ENCODE assay signal across 26 mouse cellular contexts in genomic region chr9:49987481-49987880, GRCm38 (mm10).
DNase-seq lines count a peak whose midpoint lies in the region; ATAC-seq and TF ChIP-seq lines count a peak whose summit lies in the region.
"Had no signal": no experiment of that assay in that cellular context is flagged by ENCODE, and none has a peak within 500 bp of the region (broad histone marks: within the 10 kb centered on the region; RNA-seq: fewer than 3 reads in every experiment).

No protein-coding gene starts in this region.

- no peak for DNase-seq in heart, adult 8-10 months (ENCODE audit: low spot score)
- peak; percentile 77 for DNase-seq in kidney, adult 2 months
- DNase-seq in kidney, postnatal 10 days = peak; percentile 29
- no peak for DNase-seq in cerebellum, postnatal 14 days
- DNase-seq: adrenal gland, adult 8-10 months; cerebellum, adult 18-20 months; cerebellum, postnatal 25 days; gastrocnemius, adult 2 months; liver; lung, postnatal 36 days; thymus, adult 2 months; thymus, postnatal 4 days had no signal

- no peak for ATAC-seq in heart, embryonic 12.5 days (ENCODE audit: insufficient number of reproducible peaks, low FRiP score)
- ATAC-seq in heart, embryonic 15.5 days (replicated peaks; ENCODE audit: insufficient number of reproducible peaks, insufficient read depth, low FRiP score, low read depth) = no peak
- ATAC-seq in forebrain, embryonic 13.5 days = no peak
- ATAC-seq in monocyte, adult 5-6 weeks (replicated peaks; ENCODE audit: insufficient number of reproducible peaks, low FRiP score, low TSS enrichment, poor library complexity, severe bottlenecking) = no peak
- ATAC-seq: inflammation-experienced regulatory T-cells, adult 6 months; Patski had no signal

- peak overlapping the region; percentile 69 for H3K27ac ChIP-seq in heart, embryonic 12.5 days (ENCODE audit: poor library complexity, severe bottlenecking)
- peak overlapping the region; percentile 71 for H3K27ac ChIP-seq in heart, embryonic 15.5 days
- no peak overlapping the region for H3K27ac ChIP-seq in kidney, adult 2 months (ENCODE audit: insufficient read depth, low read depth, low read length)
- no peak overlapping the region for H3K27ac ChIP-seq in forebrain, embryonic 13.5 days
- H3K27ac ChIP-seq: embryonic facial prominence, embryonic 12.5 days; gastrocnemius, adult 2 months; hindbrain, embryonic 12.5 days; limb, embryonic 10.5 days; liver, embryonic 15.5 days; lung, embryonic 15.5 days had no signal

- H3K9ac ChIP-seq in heart, embryonic 12.5 days = no peak overlapping the region
- H3K9ac ChIP-seq in heart, embryonic 15.5 days = no peak overlapping the region
- no peak overlapping the region for H3K9ac ChIP-seq in forebrain, embryonic 13.5 days
- H3K9ac ChIP-seq: embryonic facial prominence, embryonic 12.5 days; hindbrain, embryonic 12.5 days; liver, embryonic 15.5 days; lung, embryonic 15.5 days had no signal

- no peaks in the 10 kb centered on the region for H3K27me3 ChIP-seq in heart, embryonic 12.5 days (replicated peaks)
- no peaks in the 10 kb centered on the region for H3K27me3 ChIP-seq in heart, embryonic 15.5 days
- H3K27me3 ChIP-seq in kidney, adult 2 months (replicated peaks; ENCODE audit: control insufficient read depth, insufficient read depth, low read length) = no peaks in the 10 kb centered on the region
- H3K27me3 ChIP-seq in forebrain, embryonic 13.5 days = no peaks in the 10 kb centered on the region
- H3K27me3 ChIP-seq: CH12.LX; embryonic facial prominence, embryonic 12.5 days; hindbrain, embryonic 12.5 days; liver, embryonic 15.5 days; lung, embryonic 15.5 days; megakaryocyte, embryonic 14.5 days; Patski had no signal

- TF ChIP-seq CTCF in kidney, adult 2 months (conservative IDR thresholded peaks at IDR 0.05; ENCODE audit: insufficient read depth, insufficient read length, low read depth, low read length) = no peak

- no peak overlapping the region for H3K4me3 ChIP-seq in heart, embryonic 12.5 days
- no peak overlapping the region for H3K4me3 ChIP-seq in heart, embryonic 15.5 days
- no peak overlapping the region for H3K4me3 ChIP-seq in kidney, adult 2 months (ENCODE audit: insufficient read depth, low read depth, low read length)
- no peak overlapping the region for H3K4me3 ChIP-seq in forebrain, embryonic 13.5 days
- H3K4me3 ChIP-seq: embryonic facial prominence, embryonic 12.5 days; gastrocnemius, adult 2 months; hindbrain, embryonic 12.5 days; limb, embryonic 10.5 days; liver, embryonic 15.5 days; lung, embryonic 15.5 days; megakaryocyte, embryonic 14.5 days had no signal

- H3K4me2 ChIP-seq in heart, embryonic 12.5 days = no peak overlapping the region
- no peak overlapping the region for H3K4me2 ChIP-seq in heart, embryonic 15.5 days
- no peak overlapping the region for H3K4me2 ChIP-seq in forebrain, embryonic 13.5 days
- H3K4me2 ChIP-seq: embryonic facial prominence, embryonic 12.5 days; hindbrain, embryonic 12.5 days; liver, embryonic 15.5 days; lung, embryonic 15.5 days had no signal

- no peaks in the 10 kb centered on the region for H3K36me3 ChIP-seq in heart, embryonic 12.5 days
- H3K36me3 ChIP-seq in heart, embryonic 15.5 days = no peaks in the 10 kb centered on the region
- H3K36me3 ChIP-seq in kidney, adult 2 months (ENCODE audit: control insufficient read depth, insufficient read depth, low read length) = no peaks in the 10 kb centered on the region
- H3K36me3 ChIP-seq in forebrain, embryonic 13.5 days (ENCODE audit: poor library complexity, severe bottlenecking) = no peaks in the 10 kb centered on the region
- H3K36me3 ChIP-seq: embryonic facial prominence, embryonic 12.5 days; G1E; hindbrain, embryonic 12.5 days; limb, embryonic 10.5 days; liver, embryonic 15.5 days; lung, embryonic 15.5 days had no signal

- 0 out of 2 replicates have a peak, but pooled peaks cover 3% of the 10 kb centered on the region for H3K9me3 ChIP-seq in heart, embryonic 12.5 days (replicated peaks)
- no peaks in the 10 kb centered on the region for H3K9me3 ChIP-seq in heart, embryonic 15.5 days (replicated peaks)
- no peaks in the 10 kb centered on the region for H3K9me3 ChIP-seq in forebrain, embryonic 13.5 days (replicated peaks)
- H3K9me3 ChIP-seq: embryonic facial prominence, embryonic 12.5 days; hindbrain, embryonic 12.5 days; limb, embryonic 10.5 days; liver, embryonic 15.5 days; lung, embryonic 15.5 days had no signal

- H3K4me1 ChIP-seq in heart, embryonic 12.5 days (replicated peaks) = peaks cover 28% of the 10 kb centered on the region
- peaks cover 26% of the 10 kb centered on the region for H3K4me1 ChIP-seq in heart, embryonic 15.5 days (replicated peaks)
- no peaks in the 10 kb centered on the region; the same call in 1 of the 2 replicates for H3K4me1 ChIP-seq in kidney, adult 2 months (ENCODE audit: control insufficient read depth, insufficient read depth, low read length)
- peaks cover 15% of the 10 kb centered on the region for H3K4me1 ChIP-seq in forebrain, embryonic 13.5 days
- H3K4me1 ChIP-seq: liver, embryonic 15.5 days; megakaryocyte, embryonic 14.5 days had no signal

- no peak for TF ChIP-seq POLR2A in kidney, adult 2 months (IDR thresholded peaks at IDR 0.05; ENCODE audit: low read depth, low read length)

Comparison
In these comparisons a context has a peak if more than half of its experiments do, and no peak if none do; other contexts are left out.
1. H3K27ac ChIP-seq: peak in heart, embryonic 12.5 days (single experiment) and heart, embryonic 15.5 days (single experiment); none in kidney, adult 2 months (single experiment) and forebrain, embryonic 13.5 days (single experiment).
2. DNase-seq: peak in kidney, adult 2 months (single experiment) and kidney, postnatal 10 days (single experiment); none in heart, adult 8-10 months (single experiment) and cerebellum, postnatal 14 days (0 of 2).